Mouse (Mus musculus) thymus, adult 2 months (tissue): ENCODE results near the gene Phf23. TPM values are rescaled to one million over a fixed set of nuclear protein-coding genes. Genes with fewer than 3 reads are reported as not detected.

Experiments used
- DNase-seq: peaks from one replicate; pipeline ENCODE4 v3.0.0; 2021
- H3K27ac ChIP-seq: fragments of 200-500 bp; 2 replicates; pipeline ENCODE4 v1.5.1; 2012; ENCODE audit warnings: low read length, control low read depth; ENCODE audit not compliant: control insufficient read depth, insufficient read depth
- H3K27me3 ChIP-seq: fragments of 200-500 bp; 2 replicates; pipeline ENCODE4 v1.6.1; 2012; ENCODE audit warnings: mild to moderate bottlenecking, low read length, moderate library complexity, mixed read lengths; ENCODE audit not compliant: control insufficient read depth, insufficient read depth
- H3K36me3 ChIP-seq: fragments of 200-500 bp; 2 replicates; pipeline ENCODE4 v1.6.1; 2012; ENCODE audit warnings: mild to moderate bottlenecking, low read length, moderate library complexity; ENCODE audit not compliant: control insufficient read depth, insufficient read depth
- H3K4me1 ChIP-seq: fragments of 200-500 bp; replicated peaks from 2 replicates; pipeline ENCODE4 v1.6.1; 2012; ENCODE audit warnings: low read length; ENCODE audit not compliant: control insufficient read depth, insufficient read depth
- H3K4me3 ChIP-seq: fragments of 200-500 bp; 2 replicates; pipeline ENCODE4 v1.5.1; 2012; ENCODE audit warnings: mild to moderate bottlenecking, low read length, control low read depth, moderate library complexity; ENCODE audit not compliant: control insufficient read depth, insufficient read depth
- CTCF ChIP-seq: fragments of 200-500 bp; IDR thresholded peaks from 2 replicates; pipeline ENCODE4 v1.5.1; 2012; ENCODE audit warnings: mild to moderate bottlenecking, control low read depth, low read length, moderate library complexity, borderline replicate concordance; ENCODE audit not compliant: control insufficient read depth, poor library complexity, insufficient read depth; ENCODE audit errors: extremely low read depth
- POLR2A ChIP-seq: fragments of 200-500 bp; IDR thresholded peaks from 2 replicates; pipeline ENCODE4 v1.6.1; 2012; ENCODE audit warnings: mild to moderate bottlenecking, low read length, control low read depth, moderate library complexity; ENCODE audit not compliant: control insufficient read depth, poor library complexity, insufficient read depth; ENCODE audit errors: extremely low read depth
- WGBS: fragments of 180-500 bp; shearing (Covaris S2); methylation state at CpG from one replicate; pipeline ENCODE4 v1.1.7; 2018; 5-methylcytosine and 5-hydroxymethylcytosine counted together
- polyA plus RNA-seq: library from polyadenylated mRNA; depleted of rRNA; stranded (reverse); fragments of >200 nt; gene quantifications from 2 replicates; pipeline ENCODE4 v1.2.3, GENCODE M21; 2012

The Phf23 gene
- polyA plus RNA-seq, 1 experiment: 43.4 TPM

- H3K4me1 ChIP-seq: peaks cover 36% of the 10 kb centered on the region
- 0 out of 2 replicates have a peak overlapping the region, but pooled peaks have one; percentile 0 for H3K4me3 ChIP-seq
- H3K27me3 ChIP-seq: no peaks in the 10 kb centered on the region
- peak overlapping the region; percentile 10; the same call in 1 of the 2 replicates for H3K27ac ChIP-seq
- DNase-seq: no peak
- TF ChIP-seq POLR2A (no peak), CTCF (no peak)
- WGBS: 56% methylated on average over 11 of the region's 11 CpGs
- H3K36me3 ChIP-seq: peaks cover 24% of the 10 kb centered on the region
Measured at GRCm38 (mm10) chr11:70029829-70030550, 34.4 kb downstream of the Phf23 start.

DNA sequence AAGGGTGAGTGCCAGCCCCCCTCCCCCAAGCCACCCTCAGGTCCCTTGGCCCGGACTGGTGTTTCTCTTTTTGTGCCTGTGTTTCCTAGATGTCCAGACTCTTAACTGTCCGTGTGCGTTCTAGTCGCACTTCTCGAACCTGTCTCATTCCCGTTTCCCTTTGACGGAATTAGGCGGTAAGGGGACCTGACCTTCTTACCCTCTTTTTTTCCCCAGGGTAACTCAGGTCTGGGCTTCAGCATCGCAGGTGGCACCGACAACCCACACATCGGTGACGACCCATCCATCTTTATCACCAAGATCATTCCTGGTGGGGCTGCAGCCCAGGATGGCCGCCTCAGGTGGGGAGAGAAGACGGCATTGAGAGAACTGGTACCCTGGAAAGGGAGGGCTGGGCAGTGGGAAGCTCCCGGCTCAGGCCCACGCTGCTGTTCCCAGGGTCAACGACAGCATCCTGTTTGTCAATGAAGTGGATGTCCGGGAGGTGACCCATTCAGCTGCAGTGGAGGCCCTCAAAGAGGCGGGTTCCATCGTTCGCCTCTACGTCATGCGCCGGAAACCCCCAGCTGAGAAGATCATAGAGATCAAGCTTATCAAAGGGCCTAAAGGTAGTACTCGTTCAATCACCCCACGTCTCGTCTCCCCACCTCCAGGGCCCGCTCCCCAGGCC is 35.2 kb downstream of the Phf23 start:
- H3K27me3 ChIP-seq: no peaks in the 10 kb centered on the region
- WGBS: 97% methylated on average over 28 of the region's 28 CpGs
- peaks cover 36% of the 10 kb centered on the region for H3K4me1 ChIP-seq
- no peak overlapping the region for H3K27ac ChIP-seq
- no peak overlapping the region for H3K4me3 ChIP-seq
- TF ChIP-seq CTCF (no peak), POLR2A (no peak)
- DNase-seq: no peak
- H3K36me3 ChIP-seq: peaks cover 24% of the 10 kb centered on the region

- no peak for DNase-seq
- Histone ChIP-seq H3K4me1 (peaks cover 36% of the 10 kb centered on the region), H3K27me3 (no peaks in the 10 kb centered on the region), H3K36me3 (peaks cover 24% of the 10 kb centered on the region), H3K4me3 (no peak overlapping the region), H3K27ac (no peak overlapping the region)
- no peak for TF ChIP-seq CTCF
- TF ChIP-seq POLR2A: no peak
- 98% methylated on average over 11 of the region's 11 CpGs for WGBS
Measured at GRCm38 (mm10) chr11:70031321-70031670, 35.7 kb downstream of the Phf23 start.

GRCm38 (mm10) chr11:70038174-70038573 is 42.6 kb downstream of the Phf23 start:
- Histone ChIP-seq H3K4me3 (no peak overlapping the region), H3K4me1 (no peaks in the 10 kb centered on the region), H3K36me3 (peaks cover 12% of the 10 kb centered on the region), H3K27me3 (no peaks in the 10 kb centered on the region), H3K27ac (no peak overlapping the region)
- WGBS: 75% methylated on average over 7 of the region's 7 CpGs
- no peak for DNase-seq
- TF ChIP-seq POLR2A (no peak), CTCF (no peak)

- no peak for DNase-seq
- Histone ChIP-seq H3K4me3 (no peak overlapping the region), H3K27me3 (no peaks in the 10 kb centered on the region), H3K27ac (no peak overlapping the region), H3K36me3 (peaks cover 16% of the 10 kb centered on the region), H3K4me1 (no peaks in the 10 kb centered on the region)
- 96% methylated on average over 10 of the region's 10 CpGs for WGBS
- TF ChIP-seq CTCF (no peak), POLR2A (no peak)
Measured at GRCm38 (mm10) chr11:70039631-70040030, 44.1 kb downstream of the Phf23 start.

GRCm38 (mm10) chr11:70040184-70040583 is 44.6 kb downstream of the Phf23 start:
- Histone ChIP-seq H3K27ac (no peak overlapping the region), H3K36me3 (peaks cover 16% of the 10 kb centered on the region)
- 90% methylated on average over 7 of the region's 7 CpGs for WGBS

More at GRCm38 (mm10) chr11:70040184-70040583, 44.6 kb downstream of the Phf23 start:
- no peaks in the 10 kb centered on the region for H3K27me3 ChIP-seq
- H3K4me3 ChIP-seq: no peak overlapping the region
- no peak for TF ChIP-seq POLR2A
- no peak for TF ChIP-seq CTCF
- H3K4me1 ChIP-seq: no peaks in the 10 kb centered on the region
- no peak for DNase-seq
